ENCODE assay signal across 33 mouse cellular contexts in the genomic region with DNA sequence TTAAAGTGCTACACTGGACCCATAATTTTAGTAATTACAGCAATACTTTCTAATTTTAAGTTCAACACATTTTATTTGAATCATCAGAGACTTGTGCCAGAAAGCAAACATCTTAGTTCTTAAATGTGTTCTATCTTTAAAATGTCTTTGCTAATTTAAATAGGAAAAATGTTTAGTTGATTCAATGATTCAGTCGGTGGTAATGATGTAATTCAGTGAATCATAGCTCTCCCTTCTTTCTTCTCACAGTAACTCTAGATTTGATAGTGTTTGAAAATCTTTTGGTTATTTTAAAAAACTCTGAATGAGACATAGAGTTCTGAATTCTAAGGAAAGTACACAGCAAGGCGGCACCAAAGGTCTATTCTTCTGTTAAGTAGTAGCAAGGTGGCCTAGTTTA. TPM values are rescaled to one million over a fixed set of nuclear protein-coding genes. Genes with fewer than 3 reads are reported as not detected.
"Had no signal": no experiment of that assay in that cellular context is flagged by ENCODE, and none has a peak within 500 bp of the region (broad histone marks: within the 10 kb centered on the region; RNA-seq: fewer than 3 reads in every experiment).

No protein-coding gene starts in this region.

- H3K9me3 ChIP-seq: limb, embryonic 10.5 days; limb, embryonic 12.5 days; limb, embryonic 13.5 days; limb, embryonic 15.5 days; liver, embryonic 12.5 days; liver, embryonic 13.5 days; liver, embryonic 15.5 days; lung, embryonic 15.5 days; megakaryocyte, embryonic 14.5 days; midbrain, embryonic 10.5 days; midbrain, embryonic 12.5 days; midbrain, embryonic 13.5 days; midbrain, embryonic 15.5 days; neural tube, embryonic 12.5 days had no signal

- H3K27me3 ChIP-seq: limb, embryonic 13.5 days; limb, embryonic 15.5 days; liver, embryonic 12.5 days; liver, embryonic 13.5 days; liver, embryonic 15.5 days; lung, embryonic 15.5 days; midbrain, embryonic 12.5 days; midbrain, embryonic 13.5 days; midbrain, embryonic 15.5 days; neural tube, embryonic 12.5 days had no signal

- H3K9ac ChIP-seq: limb, embryonic 12.5 days; limb, embryonic 13.5 days; limb, embryonic 15.5 days; liver, embryonic 12.5 days; liver, embryonic 13.5 days; liver, embryonic 14.5 days; liver, embryonic 15.5 days; liver, postnatal 0 days; lung, embryonic 14.5 days; lung, embryonic 15.5 days; midbrain, embryonic 12.5 days; midbrain, embryonic 13.5 days; midbrain, embryonic 15.5 days; neural tube, embryonic 12.5 days had no signal

- H3K36me3 ChIP-seq: limb, embryonic 10.5 days; limb, embryonic 12.5 days; limb, embryonic 13.5 days; limb, embryonic 15.5 days; liver, embryonic 12.5 days; liver, embryonic 13.5 days; liver, embryonic 15.5 days; lung, embryonic 15.5 days; midbrain, embryonic 10.5 days; midbrain, embryonic 12.5 days; midbrain, embryonic 13.5 days; midbrain, embryonic 15.5 days; neural tube, embryonic 12.5 days had no signal

- H3K4me2 ChIP-seq: limb, embryonic 12.5 days; limb, embryonic 13.5 days; limb, embryonic 15.5 days; liver, embryonic 11.5 days; liver, embryonic 12.5 days; liver, embryonic 13.5 days; liver, embryonic 15.5 days; lung, embryonic 14.5 days; lung, embryonic 15.5 days; midbrain, embryonic 11.5 days; midbrain, embryonic 12.5 days; midbrain, embryonic 13.5 days; midbrain, embryonic 15.5 days; neural tube, embryonic 12.5 days had no signal

- H3K27ac ChIP-seq: limb, embryonic 10.5 days; limb, embryonic 12.5 days; limb, embryonic 13.5 days; limb, embryonic 15.5 days; liver, embryonic 12.5 days; liver, embryonic 13.5 days; liver, embryonic 14.5 days; liver, embryonic 15.5 days; lung, embryonic 15.5 days; macrophage; midbrain, embryonic 10.5 days; midbrain, embryonic 12.5 days; midbrain, embryonic 13.5 days; midbrain, embryonic 15.5 days; neural tube, embryonic 12.5 days had no signal

- DNase-seq: left cerebral cortex, postnatal 4 days; liver; liver, embryonic 13.5 days; liver, postnatal 0 days; lung, adult 18-20 months; lung, adult 2 months; lung, embryonic 14.5 days; lung, postnatal 10 days; lung, postnatal 14 days; lung, postnatal 36 days; lung, postnatal 4 days; midbrain, embryonic 14.5 days had no signal

- H3K4me1 ChIP-seq: limb, embryonic 10.5 days; limb, embryonic 12.5 days; limb, embryonic 13.5 days; limb, embryonic 15.5 days; liver, embryonic 12.5 days; liver, embryonic 13.5 days; liver, embryonic 15.5 days; lung, embryonic 15.5 days; megakaryocyte, embryonic 14.5 days; midbrain, embryonic 10.5 days; midbrain, embryonic 12.5 days; midbrain, embryonic 13.5 days; midbrain, embryonic 15.5 days; neural tube, embryonic 12.5 days had no signal

- H3K4me3 ChIP-seq: limb, embryonic 10.5 days; limb, embryonic 12.5 days; limb, embryonic 13.5 days; limb, embryonic 15.5 days; liver, embryonic 12.5 days; liver, embryonic 13.5 days; liver, embryonic 15.5 days; lung, embryonic 15.5 days; megakaryocyte, embryonic 14.5 days; midbrain, embryonic 10.5 days; midbrain, embryonic 12.5 days; midbrain, embryonic 13.5 days; midbrain, embryonic 15.5 days; myocyte; neural tube, embryonic 12.5 days had no signal

- ATAC-seq: liver, embryonic 12.5 days; liver, postnatal 0 days; lung, postnatal 0 days; midbrain, embryonic 13.5 days; midbrain, embryonic 15.5 days; midbrain, embryonic 16.5 days had no signal

RNA-seq across cellular contexts. Expression of gene Rnls, which starts 23.3 kb away (rescaled TPM):
- total RNA-seq: megakaryocyte-erythroid progenitor cell, adult 5-6 weeks had no signal
